In genomic region chr12:85490096-85490820, GRCm38 (mm10) we compare ENCODE assay signal across 27 mouse cellular contexts. TPM values are rescaled to one million over a fixed set of nuclear protein-coding genes. Genes with fewer than 3 reads are reported as not detected.
DNase-seq lines count a peak whose midpoint lies in the region; ATAC-seq and TF ChIP-seq lines count a peak whose summit lies in the region.
"Had no signal": no experiment of that assay in that cellular context is flagged by ENCODE, and none has a peak within 500 bp of the region (broad histone marks: within the 10 kb centered on the region; RNA-seq: fewer than 3 reads in every experiment).

No protein-coding gene starts in this region.

- no peaks in the 10 kb centered on the region for H3K36me3 ChIP-seq in lung, postnatal 0 days (ENCODE audit: insufficient read depth, low read length)
- no peaks in the 10 kb centered on the region for H3K36me3 ChIP-seq in liver, postnatal 0 days (replicated peaks; ENCODE audit: insufficient read depth, low read length)
- H3K36me3 ChIP-seq: embryonic facial prominence, embryonic 12.5 days; heart, embryonic 12.5 days; hindbrain, embryonic 10.5 days; neural tube, embryonic 12.5 days had no signal

- no peak overlapping the region for H3K9ac ChIP-seq in lung, postnatal 0 days (replicated peaks; ENCODE audit: low read depth)
- H3K9ac ChIP-seq in liver, postnatal 0 days (replicated peaks) = no peak overlapping the region
- H3K9ac ChIP-seq: embryonic facial prominence, embryonic 12.5 days; forebrain, embryonic 13.5 days; heart, embryonic 12.5 days; neural tube, embryonic 12.5 days had no signal

- no peak overlapping the region for H3K4me2 ChIP-seq in lung, postnatal 0 days (replicated peaks; ENCODE audit: low read depth, low read length)
- H3K4me2 ChIP-seq in liver, postnatal 0 days (ENCODE audit: low read depth, low read length) = no peak overlapping the region
- H3K4me2 ChIP-seq: embryonic facial prominence, embryonic 12.5 days; forebrain, embryonic 13.5 days; heart, embryonic 12.5 days; neural tube, embryonic 12.5 days had no signal

- intact Hi-C loops in gastrocnemius, adult 2 months (cut with DNase I) = no loop called here

- no peaks in the 10 kb centered on the region for H3K27me3 ChIP-seq in lung, postnatal 0 days (replicated peaks; ENCODE audit: insufficient read depth, low read length)
- H3K27me3 ChIP-seq in liver, postnatal 0 days (ENCODE audit: insufficient read depth, low read length) = peaks cover 10% of the 10 kb centered on the region; the same call in 1 of the 2 replicates
- H3K27me3 ChIP-seq: embryonic facial prominence, embryonic 12.5 days; neural tube, embryonic 12.5 days had no signal

- no peaks in the 10 kb centered on the region for H3K9me3 ChIP-seq in lung, postnatal 0 days (ENCODE audit: low read length)
- no peaks in the 10 kb centered on the region for H3K9me3 ChIP-seq in liver, postnatal 0 days (ENCODE audit: low read length)
- H3K9me3 ChIP-seq: embryonic facial prominence, embryonic 12.5 days; forebrain, embryonic 13.5 days; heart, embryonic 12.5 days; hindbrain, embryonic 10.5 days; megakaryocyte, embryonic 14.5 days; neural tube, embryonic 12.5 days had no signal

- no peak for TF ChIP-seq CTCF in gastrocnemius, adult 2 months (IDR thresholded peaks at IDR 0.05)
- no peak for TF ChIP-seq CTCF in lung, postnatal 0 days (IDR thresholded peaks at IDR 0.05)
- no peak for TF ChIP-seq CTCF in liver, postnatal 0 days (IDR thresholded peaks at IDR 0.05; ENCODE audit: low read depth)

- DNase-seq in gastrocnemius, adult 2 months = peak; percentile 20
- no peak for DNase-seq in gastrocnemius, adult 18-20 months (ENCODE audit: low spot score)
- peak; percentile 59 for DNase-seq in lung, postnatal 0 days (ENCODE audit: low spot score)
- DNase-seq in lung, adult 18-20 months = no peak
- no peak for DNase-seq in liver, postnatal 0 days
- DNase-seq in left cerebral cortex, adult 18-20 months (ENCODE audit: low spot score in 2 of 2) = no peak
- no peak for DNase-seq in layer of hippocampus, postnatal 36 days
- DNase-seq: adrenal gland, postnatal 25 days; cerebellum, adult 11-12 months; cerebellum, postnatal 14 days; heart, postnatal 10 days; kidney, postnatal 25 days; lung, postnatal 10 days; midbrain, embryonic 14.5 days; right cerebral cortex, postnatal 14 days; spleen, adult 18-20 months; thymus, adult 18-20 months; thymus, postnatal 36 days had no signal

- ATAC-seq in lung, postnatal 0 days = no peak
- ATAC-seq in liver, postnatal 0 days = no peak
- ATAC-seq: CD4-positive, CD25-positive, alpha-beta regulatory T cell, adult 4 months; forebrain, embryonic 13.5 days; hindbrain, postnatal 0 days; intestine, postnatal 0 days had no signal

- peak overlapping the region; percentile 74 for H3K27ac ChIP-seq in gastrocnemius, adult 2 months
- peak overlapping the region; percentile 9; the same call in 1 of the 2 replicates for H3K27ac ChIP-seq in lung, postnatal 0 days (ENCODE audit: low read length)
- H3K27ac ChIP-seq in liver, postnatal 0 days (ENCODE audit: low read depth) = peak overlapping the region; percentile 69
- H3K27ac ChIP-seq: embryonic facial prominence, embryonic 12.5 days; forebrain, embryonic 13.5 days; hindbrain, embryonic 10.5 days; hindbrain, postnatal 0 days; neural tube, embryonic 12.5 days had no signal

- no peak for TF ChIP-seq EP300 in lung, postnatal 0 days (IDR thresholded peaks at IDR 0.05)
- no peak for TF ChIP-seq EP300 in liver, postnatal 0 days (IDR thresholded peaks at IDR 0.05; ENCODE audit: low read depth)

- 66% methylated on average over 10 of the region's 10 CpGs for WGBS in lung, postnatal 0 days
- 52% methylated on average over 10 of the region's 10 CpGs for WGBS in liver, postnatal 0 days (ENCODE audit: insufficient replicate concordance)

- peaks cover 10% of the 10 kb centered on the region; the same call in 1 of the 2 replicates for H3K4me1 ChIP-seq in lung, postnatal 0 days (ENCODE audit: insufficient read depth, low read depth, low read length)
- peaks cover 22% of the 10 kb centered on the region for H3K4me1 ChIP-seq in liver, postnatal 0 days (ENCODE audit: insufficient read depth)

- H3K4me3 ChIP-seq in gastrocnemius, adult 2 months = no peak overlapping the region
- H3K4me3 ChIP-seq in lung, postnatal 0 days (ENCODE audit: low read depth, low read length) = no peak overlapping the region
- H3K4me3 ChIP-seq in liver, postnatal 0 days (ENCODE audit: low read depth, low read length) = no peak overlapping the region
- H3K4me3 ChIP-seq: embryonic facial prominence, embryonic 12.5 days; forebrain, embryonic 13.5 days; heart, embryonic 12.5 days; hindbrain, embryonic 10.5 days; megakaryocyte, embryonic 14.5 days; neural tube, embryonic 12.5 days had no signal

RNA-seq across cellular contexts. Expression of gene Fos, which starts 16.6 kb away (rescaled TPM):
- total RNA-seq in gastrocnemius, adult 2 months (2021) = 1 to 10 TPM; 3.6 to 8.7 TPM
- 10 to 100 TPM in 1 of 2 experiments, 1 to 10 TPM in 1; 6.5 to 69.9 TPM for total RNA-seq in gastrocnemius, adult 18-20 months (2021)
- 30.8 and 33.8 TPM in 2 replicates for polyA plus RNA-seq in lung, postnatal 0 days (2015; fragmentation: Nextera tagmentation; extraction: Ambion mirVana)
- polyA plus RNA-seq in liver, postnatal 0 days (2015; fragmentation: Nextera tagmentation; extraction: Ambion mirVana) = 1.3 and 1.6 TPM in 2 replicates
- 10 to 100 TPM; 65.4 to 77.2 TPM for total RNA-seq in left cerebral cortex, adult 18-20 months (2021)
- 10 to 100 TPM; 14.6 to 17.2 TPM for total RNA-seq in layer of hippocampus, postnatal 36 days (2021)

Comparison
In these comparisons a context has a peak if more than half of its experiments do, and no peak if none do; other contexts are left out.
1. DNase-seq: peak in gastrocnemius, adult 2 months (single experiment) and lung, postnatal 0 days (single experiment); none in gastrocnemius, adult 18-20 months (single experiment), lung, adult 18-20 months (0 of 2), liver, postnatal 0 days (single experiment), left cerebral cortex, adult 18-20 months (0 of 2) and layer of hippocampus, postnatal 36 days (0 of 2).
2. H3K27ac ChIP-seq: peak in every context shown above with its lines; median percentile 74 in gastrocnemius, adult 2 months; 69 in liver, postnatal 0 days; 9 in lung, postnatal 0 days.